Mouse (Mus musculus) spleen, postnatal 4 days (tissue): ENCODE results near the gene Rcsd1.

ENCODE experiments used
- DNase-seq, 2 experiments: peaks; one replicate each; pipeline ENCODE4 v3.0.0; 2022; ENCODE audit warnings: low spot score in 2 of 2

The Rcsd1 gene

GRCm38 (mm10) chr1:165717711-165718542 is 8.4 kb upstream of the Rcsd1 start:
- DNase-seq = peak; percentile 64 to 75

DNA sequence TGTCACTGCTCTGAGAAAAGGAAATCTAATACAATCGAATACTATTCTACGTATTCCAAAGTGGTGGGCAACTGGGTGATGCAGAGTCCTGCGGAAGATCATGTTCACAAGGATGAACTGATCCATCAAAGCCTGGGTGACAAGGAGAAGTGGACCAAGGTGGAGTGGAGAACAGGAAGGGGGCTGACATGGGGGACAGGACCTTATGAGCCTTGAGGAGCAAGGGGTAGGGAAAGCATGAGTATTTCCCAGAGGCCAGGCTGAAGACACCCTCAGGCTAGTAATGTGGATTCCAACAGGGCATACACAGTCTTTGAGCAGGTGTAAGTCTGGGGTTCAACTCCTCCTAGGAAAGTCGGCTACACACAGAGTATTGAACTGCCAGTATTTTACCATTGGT is 6.9 kb upstream of the Rcsd1 start:
- no peak for DNase-seq

DNA sequence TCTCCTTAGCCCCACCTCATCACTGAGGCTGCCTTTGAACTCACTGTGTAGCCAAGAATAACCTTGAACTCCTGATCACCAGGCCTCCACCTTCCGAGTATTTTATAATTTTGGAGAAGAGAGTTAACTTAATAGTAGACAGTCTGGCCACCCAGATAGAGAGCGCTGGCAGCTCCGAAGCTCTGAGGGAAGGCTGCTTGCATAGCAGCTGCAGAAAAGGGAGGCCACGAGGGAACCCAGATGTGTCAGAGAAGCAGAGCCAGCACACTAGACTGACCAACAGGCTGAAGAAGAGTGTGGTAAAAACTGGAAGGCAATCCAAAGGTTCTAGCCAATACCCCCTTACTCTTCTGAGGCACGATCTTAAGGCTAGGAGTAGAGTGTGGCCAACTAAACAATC is 4.2 kb upstream of the Rcsd1 start:
- no peak for DNase-seq

- no peak for DNase-seq
Observed at GRCm38 (mm10) chr1:165711914-165712313, 2.4 kb upstream of the Rcsd1 start.

DNA sequence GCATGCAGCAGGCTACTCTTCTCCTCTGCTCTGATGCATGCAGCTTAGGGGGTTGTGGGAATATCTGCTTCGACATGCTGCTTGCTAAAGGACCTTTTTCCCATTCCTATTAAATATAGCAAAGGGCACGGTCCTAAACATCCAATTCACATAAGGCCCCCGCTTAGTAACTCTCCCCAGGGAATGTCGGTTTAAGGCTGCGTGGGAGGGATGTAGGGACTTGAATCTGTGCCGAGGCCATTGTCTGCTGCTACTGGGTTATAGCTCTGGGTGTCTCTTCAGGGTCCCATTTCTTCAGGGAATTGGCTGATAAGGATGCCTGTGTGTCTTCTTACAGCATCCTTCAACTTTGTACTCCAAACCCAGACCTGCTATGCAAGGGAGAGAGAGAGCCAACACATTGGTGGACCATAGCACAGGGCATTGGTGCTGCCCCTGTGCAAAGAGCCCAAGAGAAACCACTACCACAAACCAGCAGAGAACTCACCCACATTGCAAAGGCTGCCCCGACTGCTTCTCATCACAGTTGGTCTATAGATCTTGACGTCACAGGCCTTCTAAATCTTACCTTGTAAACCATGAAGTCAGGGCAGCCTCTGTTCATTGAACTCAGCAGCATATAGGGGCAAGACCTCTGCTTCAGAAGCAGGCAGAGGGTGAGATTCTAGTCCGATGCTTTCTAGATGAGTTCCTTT is 724 bp downstream of the Rcsd1 start:
- no peak for DNase-seq

DNA sequence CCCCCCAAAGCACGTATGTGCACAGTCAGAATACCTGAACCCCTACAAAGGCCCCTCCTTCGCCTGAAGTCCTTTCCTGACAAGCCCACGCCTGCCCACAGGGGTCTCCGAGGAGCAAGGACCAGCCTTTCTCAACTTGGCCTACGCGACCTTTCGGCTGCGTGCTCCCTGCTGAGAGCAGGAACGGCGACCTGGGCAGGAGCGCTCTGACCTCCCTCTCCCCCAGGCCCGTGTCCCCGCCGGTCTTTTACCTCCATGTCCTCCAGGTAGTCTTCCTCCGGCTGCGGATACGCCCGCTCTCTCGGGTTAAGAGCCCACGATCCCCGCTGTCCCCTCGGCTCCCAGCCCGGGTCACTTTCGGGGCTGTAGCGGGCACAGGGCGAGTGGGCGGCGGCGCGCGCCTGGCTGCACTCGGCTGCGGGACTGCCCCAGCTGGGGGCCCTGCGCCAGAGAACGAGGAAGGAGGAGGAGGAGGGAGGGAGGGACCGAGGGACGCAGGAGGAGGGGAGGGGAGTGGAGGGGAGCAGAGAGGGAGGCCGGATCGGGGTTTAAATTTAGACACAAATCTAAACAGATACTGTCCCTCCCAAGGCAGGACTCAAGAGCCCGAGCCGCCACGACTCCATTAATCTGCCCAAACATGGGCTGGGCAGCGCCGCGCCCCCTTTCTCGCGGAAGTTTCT is 1.8 kb downstream of the Rcsd1 start:
- DNase-seq = peak; percentile 71 to 86

DNA sequence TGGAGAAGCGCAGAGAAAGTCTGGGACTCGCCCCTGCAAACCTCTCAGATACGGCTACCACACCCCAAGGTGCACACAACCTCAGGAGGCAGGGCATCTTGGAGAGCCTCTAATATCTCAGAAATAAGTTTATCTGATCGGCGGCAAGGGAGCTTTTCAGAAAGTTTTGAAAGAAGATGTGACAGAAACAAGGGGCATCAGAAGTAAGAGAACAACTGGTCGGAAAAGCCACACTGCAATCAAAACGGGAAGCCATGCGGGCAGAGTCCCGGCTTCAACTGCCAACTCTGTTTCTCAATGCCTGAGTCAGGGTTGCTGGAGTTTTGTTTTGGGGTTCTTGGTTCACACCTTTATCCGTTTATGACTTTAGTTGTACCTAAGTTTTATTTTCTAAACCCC is 2.3 kb downstream of the Rcsd1 start:
- DNase-seq = peak in 1 of 2 experiments; percentile 22

DNA sequence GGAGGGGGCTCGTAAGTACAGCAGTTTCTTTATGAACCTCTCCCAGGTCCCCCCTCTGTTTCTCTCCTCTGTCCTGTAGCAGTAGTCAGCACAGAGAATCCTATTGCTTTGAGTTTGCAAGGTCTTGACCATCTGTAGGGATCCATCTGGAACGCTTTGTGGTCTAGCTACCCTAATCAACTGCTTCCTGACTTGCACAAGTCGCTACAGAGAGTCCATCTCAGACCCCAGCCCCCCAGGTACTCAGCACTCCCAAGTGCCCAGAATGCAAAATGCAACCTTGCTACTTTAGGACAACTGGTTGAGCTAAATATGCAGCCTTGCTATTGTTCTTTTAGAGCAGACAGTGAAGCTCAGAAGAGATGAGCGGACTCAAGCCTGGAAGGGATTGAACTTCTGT is 3.1 kb downstream of the Rcsd1 start:
- no peak for DNase-seq

DNA sequence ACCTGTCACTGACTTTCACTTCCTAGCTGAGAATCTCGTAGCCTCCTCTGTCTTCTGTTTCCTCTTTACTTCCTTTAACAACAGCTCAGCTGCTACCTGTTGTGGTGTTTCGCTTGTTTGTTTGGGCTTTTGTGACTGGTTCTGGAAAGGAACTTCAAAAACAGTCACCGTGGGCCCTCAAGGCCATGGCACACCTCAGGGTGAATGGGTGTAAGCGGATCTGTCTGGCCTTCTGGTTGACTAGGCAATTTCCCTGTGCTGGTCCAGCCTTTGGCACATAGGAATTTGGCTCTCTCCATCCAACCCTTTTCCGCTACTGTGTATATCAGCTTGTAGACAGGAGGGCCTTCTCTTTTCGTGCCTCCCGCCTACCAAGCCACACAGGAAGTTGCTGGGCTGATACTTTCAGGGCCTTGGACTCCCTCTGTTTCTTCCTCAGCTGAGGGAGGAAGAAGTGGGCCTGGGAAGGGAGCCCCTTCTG is 3.6 kb downstream of the Rcsd1 start:
- peak in 1 of 2 experiments; percentile 23 for DNase-seq

GRCm38 (mm10) chr1:165705368-165705767 is 4.2 kb downstream of the Rcsd1 start:
- DNase-seq = no peak

DNA sequence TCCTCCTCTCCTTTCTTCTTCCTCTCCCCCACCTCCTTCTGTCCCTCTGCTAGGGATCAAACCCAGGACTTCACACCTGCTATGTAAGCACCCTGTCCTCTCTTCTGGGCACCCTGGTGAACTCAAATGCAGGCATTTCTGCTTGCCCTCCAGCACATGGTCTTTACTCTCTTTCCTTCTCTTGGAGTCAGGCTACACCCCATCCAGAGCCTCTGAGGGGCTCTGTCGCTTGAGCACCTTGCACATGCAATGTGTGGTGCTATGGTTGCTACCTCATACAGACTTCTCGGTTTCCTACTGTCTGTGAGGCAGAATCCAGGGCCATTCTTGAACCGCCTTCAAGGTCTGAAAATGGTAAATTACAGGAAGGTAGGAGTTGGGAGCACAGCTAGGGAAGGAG is 4.7 kb downstream of the Rcsd1 start:
- no peak for DNase-seq

DNA sequence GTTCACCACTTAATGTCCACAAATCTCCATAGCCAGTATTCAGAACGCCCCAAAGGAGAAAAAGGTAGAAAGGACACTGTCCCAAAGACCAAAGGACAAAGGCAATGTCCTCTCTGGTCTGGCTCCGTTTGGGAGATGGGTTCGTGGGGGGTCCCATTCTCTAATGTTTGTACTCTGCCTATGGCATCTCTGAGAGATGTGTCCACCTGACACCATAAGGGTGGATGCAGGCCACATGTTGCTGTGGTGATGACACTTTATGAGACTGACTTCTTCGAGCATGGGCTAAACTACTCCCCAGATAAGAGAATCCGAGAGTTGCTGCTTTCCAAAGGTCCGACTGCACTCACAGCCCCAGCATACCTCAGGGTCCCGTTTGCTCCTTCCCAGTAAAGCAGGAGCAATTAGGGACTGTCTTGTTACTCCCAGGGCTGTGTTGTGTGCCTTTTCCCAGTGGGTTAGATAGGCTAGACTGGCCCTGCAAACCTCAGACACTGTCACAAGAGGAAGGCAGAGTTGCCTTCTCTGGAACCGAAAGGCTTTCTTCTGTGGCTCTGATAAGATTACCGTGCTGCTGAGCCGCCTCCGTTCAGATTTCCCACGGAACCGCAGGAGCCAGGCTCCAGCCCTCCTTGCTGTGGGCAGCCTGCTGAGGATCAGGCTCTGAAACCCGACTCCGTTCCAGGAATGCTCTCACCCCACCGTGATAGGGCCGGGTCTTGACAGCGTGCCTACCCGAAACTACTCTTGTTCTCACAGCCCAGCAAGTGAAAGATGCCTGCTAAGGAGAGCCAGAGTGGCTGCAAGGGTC is 7.1 kb downstream of the Rcsd1 start:
- no peak for DNase-seq

DNA sequence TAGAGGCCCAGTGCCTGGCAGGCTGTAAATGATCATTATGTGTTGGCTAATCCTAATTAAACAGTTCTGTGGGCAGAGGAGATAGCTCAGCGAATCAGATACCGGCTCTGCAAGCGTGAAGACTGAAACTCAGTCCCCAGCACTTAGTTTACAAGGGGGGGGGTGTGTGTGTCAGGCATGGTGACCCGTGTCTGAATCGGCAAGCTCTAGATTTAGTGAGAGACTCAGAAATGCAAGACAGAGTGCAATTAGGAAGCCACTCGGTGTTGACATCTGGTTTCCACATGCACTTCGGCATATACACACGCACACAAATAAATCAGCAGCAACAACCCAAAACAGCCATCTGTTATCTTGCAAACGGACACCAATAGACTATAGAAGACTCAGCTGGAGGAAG is 8.0 kb downstream of the Rcsd1 start:
- DNase-seq = no peak

GRCm38 (mm10) chr1:165700933-165701518 is 8.5 kb downstream of the Rcsd1 start:
- DNase-seq = peak; percentile 39 to 73

DNA sequence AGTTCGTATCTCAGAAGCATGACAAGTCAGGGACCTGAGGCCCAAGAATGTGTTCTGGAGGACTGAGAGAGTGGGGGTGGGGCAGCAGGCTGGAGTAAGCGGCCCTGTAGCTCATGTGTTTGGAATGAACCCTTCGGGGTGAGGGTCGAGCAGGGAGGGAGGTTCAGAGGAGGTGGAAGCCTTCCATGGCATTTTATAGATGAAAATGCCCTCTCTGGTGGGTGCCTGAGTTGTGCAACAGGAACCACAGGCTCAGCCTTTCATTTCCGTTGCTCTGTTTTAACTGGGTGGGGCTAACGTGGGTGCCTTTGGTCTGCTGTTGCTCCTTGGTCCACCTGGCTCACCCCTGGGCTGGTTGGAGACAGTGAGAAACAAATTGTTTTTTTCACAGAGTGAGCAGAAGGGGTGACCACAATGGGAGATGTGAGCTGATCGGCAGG is 9.2 kb downstream of the Rcsd1 start:
- peak in 1 of 2 experiments; percentile 51 for DNase-seq

DNA sequence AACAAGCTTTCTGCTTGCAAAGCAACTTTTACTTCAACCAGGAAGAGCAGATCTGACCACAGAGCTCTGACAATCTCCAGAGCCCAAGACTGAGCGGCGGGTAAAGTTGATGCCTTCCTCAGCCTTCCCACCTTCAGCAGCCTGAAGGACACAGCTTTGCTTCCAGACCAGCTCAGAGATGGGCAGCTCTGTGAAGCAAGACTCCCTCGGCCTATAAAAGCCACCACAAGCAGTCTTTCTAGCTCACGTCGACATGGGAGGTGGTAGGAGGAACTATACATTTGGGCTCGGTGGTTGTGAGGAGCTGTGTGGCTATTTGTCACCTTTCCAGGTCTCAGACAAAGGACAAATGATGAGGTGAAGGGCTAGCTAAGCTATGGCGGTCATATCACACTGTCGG is 11.9 kb downstream of the Rcsd1 start:
- no peak for DNase-seq

DNA sequence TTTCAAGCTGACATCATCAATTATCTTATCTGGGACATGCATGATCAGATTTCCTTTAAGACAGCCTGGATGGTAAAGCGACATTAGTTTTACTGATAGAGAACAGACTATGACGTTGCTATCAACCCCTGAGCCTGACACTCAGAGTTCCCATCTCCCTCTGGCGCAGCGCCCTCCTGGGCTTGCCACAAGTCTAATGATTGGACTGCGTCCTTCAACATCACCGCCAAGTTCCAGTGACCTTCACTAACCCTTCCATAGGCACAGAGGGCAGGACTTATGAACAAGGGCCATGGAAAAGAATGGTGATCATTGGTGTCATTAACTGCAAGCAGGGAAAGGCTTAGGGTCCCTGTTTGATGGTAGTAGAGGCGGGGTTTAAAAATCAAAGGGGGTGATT is 12.7 kb downstream of the Rcsd1 start:
- no peak for DNase-seq

DNA sequence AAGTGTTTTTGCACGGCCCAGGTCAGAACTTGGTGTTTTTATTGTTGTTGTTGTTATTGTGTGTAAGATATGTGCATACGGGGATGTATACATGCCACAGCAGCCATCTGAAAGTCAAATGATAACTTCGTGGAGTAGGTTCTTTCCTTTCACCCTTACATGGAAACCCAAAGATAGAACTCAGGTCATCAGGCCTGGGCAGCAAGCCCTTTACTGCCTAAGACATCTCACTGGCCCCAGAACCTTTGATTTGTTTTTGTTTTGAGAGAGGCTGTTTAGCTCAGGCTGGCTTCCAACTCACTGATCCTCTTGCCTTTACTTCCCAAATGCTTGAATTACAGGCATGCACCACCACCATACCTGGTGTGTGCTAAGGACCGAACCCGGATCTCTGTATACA is 13.5 kb downstream of the Rcsd1 start:
- no peak for DNase-seq

DNA sequence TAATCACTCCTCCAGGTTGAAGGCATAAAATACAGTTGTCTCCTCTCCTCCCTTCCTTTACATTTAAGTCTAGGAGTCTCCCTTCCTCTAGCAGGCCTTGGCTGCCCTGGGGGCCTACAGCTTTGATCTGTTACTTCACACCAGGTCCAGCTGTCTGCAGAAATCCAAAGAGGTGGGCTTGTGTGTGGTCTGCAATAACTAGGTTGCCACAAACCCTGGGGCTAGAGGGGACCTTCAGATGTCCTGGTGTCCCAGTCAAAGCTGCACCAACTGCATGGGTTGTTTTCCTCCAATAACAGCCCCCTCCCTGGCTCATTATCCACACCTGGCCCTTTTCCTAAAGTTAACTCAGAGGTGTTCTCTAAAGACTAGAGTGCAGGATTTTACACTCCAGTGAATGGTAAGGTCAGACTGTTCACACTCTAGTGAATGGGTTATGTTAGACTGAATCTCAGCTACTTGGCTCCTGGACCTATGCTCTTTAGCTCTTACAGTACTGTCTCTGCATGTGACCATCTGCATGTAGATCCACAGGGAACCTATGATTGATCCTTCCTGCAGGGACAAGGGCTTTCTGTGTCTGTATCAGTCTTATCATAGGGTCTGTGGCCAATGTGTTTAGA is 14.1 kb downstream of the Rcsd1 start:
- DNase-seq = no peak

DNA sequence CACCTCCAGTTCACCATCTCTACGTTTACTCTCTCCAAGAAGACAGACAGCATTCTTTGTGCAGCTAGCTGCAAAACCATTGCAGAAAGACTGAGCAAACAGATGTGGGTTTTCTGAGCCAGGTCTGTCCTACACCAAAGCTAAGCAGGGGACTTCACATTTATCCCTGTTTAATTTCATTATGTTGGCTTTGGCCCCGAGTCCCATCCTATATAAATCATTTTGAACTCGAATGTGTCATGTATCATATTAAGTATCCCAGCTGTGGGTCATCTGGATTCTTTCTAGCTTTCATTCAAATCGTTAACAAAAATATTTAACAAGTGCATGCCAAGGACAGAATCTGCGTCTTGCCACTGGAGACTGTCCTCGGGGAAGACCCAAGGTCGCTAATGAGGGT is 15.7 kb downstream of the Rcsd1 start:
- DNase-seq = no peak

DNA sequence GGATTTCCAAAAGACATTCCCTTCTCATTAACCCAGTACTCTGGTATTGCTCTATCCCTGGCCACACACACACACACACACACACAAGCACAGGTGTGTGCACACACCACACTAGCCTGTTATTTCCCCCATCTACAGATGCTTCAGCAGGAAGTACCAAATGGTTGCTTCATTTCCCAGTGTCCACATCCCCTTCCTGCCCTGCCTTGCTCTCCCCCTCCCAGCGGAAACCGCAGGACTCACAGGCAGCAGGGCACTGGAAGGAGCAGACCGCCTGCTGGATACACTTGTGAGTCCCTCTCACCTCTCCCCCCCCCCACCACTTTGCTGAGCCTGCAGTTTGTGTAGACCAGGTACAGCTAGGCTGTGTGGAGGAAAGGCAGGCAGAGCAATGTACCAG is 18.0 kb downstream of the Rcsd1 start:
- peak in 1 of 2 experiments; percentile 45 for DNase-seq
